Mouse (Mus musculus): ENCODE measurements around the gene Bud23. TPM values are rescaled to one million over a fixed set of nuclear protein-coding genes. Genes with fewer than 3 reads are reported as not detected.
"Not testable (repeated sequence)": the region's sequence is repeated elsewhere in the genome, so short reads cannot be mapped to it uniquely, and the experiment has no call there.

Bud23 gene
- total and polyA plus RNA-seq, 2 experiments from 2014 or later = 69.6 to 72.1 TPM

DNA sequence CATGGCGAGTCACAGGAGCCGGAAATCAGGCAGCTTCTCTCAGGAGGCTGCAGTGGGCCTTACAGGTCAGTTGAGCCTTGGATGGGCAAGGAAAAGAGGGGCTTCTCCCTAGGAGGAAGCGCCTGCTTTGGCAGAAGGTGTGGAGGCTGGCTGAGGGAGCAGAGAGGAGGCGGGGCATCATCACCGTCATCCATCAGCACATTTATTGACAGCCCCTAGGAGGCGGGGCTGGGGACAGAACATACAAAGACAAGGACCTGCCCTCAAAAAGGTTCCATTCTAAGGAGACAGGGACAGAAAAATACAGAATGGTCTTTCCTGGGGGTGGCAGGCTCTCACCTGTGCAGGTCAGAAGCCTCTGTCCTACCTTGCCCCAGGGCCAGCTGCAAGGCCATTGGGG is 8.0 kb upstream of the Bud23 start:
- H3K27me3 ChIP-seq (ENCODE audit: insufficient read depth, low read length) = no peaks in the 10 kb centered on the region
- no peak overlapping the region for H3K4me3 ChIP-seq (ENCODE audit: low read depth, low read length)
- WGBS = 72% methylated on average over 6 of the region's 6 CpGs
- H3K4me1 ChIP-seq (ENCODE audit: insufficient read depth) = peaks cover 5% of the 10 kb centered on the region; the same call in 1 of the 2 replicates
- no peak overlapping the region for H3K4me2 ChIP-seq (ENCODE audit: low read depth)
- no peak for TF ChIP-seq CTCF (IDR thresholded peaks at IDR 0.05; ENCODE audit: low read depth)
- DNase-seq (no peak), ATAC-seq (no peak)
- no peak overlapping the region for H3K27ac ChIP-seq (ENCODE audit: low read depth, low read length)
- H3K9ac ChIP-seq = no peak overlapping the region
- peaks cover 43% of the 10 kb centered on the region for H3K36me3 ChIP-seq (ENCODE audit: insufficient read depth)
- H3K9me3 ChIP-seq (ENCODE audit: low read length) = no peaks in the 10 kb centered on the region

DNA sequence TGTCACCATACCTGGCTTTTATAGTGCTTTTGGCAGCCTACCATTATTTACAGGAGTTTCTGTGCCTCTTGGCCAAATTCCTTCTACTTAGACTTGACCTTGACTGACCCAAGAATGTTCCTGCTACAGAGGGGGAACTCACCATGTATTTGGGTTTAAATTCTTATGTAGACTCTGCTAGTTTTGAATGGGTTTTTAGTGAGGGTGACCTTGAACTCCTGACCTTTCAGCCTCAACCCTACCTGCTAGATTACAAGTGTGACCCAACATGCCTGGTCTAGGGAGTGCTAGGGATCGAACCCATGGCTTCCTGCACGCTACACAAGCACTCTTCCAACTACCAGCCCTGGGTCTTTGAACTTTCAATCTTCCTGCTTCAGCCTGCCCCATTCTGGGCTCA is 7.3 kb upstream of the Bud23 start:
- no peak for DNase-seq
- no peak for ATAC-seq

DNA sequence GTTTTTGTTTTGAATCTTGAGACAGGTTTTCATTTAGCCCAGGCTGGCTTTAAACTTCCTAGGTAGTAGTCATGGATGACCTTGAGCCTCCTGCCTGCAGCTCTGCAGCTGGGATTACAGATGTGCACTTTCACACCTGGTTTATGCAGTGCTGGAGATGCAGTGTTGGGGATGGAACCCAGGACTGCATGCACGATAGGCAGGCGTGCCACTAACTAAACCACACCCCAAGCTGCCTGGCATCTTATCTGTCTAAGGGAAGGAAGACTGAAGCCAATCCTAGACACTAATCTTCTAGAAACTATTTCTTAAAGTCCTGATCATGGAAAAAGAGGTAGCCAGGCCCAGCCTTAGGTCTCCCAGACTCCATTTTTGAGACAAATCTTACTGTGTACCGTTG is 5.7 kb upstream of the Bud23 start:
- H3K36me3 ChIP-seq (ENCODE audit: insufficient read depth) = peaks cover 49% of the 10 kb centered on the region
- 0 out of 2 replicates have a peak, but pooled peaks cover 5% of the 10 kb centered on the region for H3K4me1 ChIP-seq (ENCODE audit: insufficient read depth)
- no peak overlapping the region for H3K4me3 ChIP-seq (ENCODE audit: low read depth, low read length)
- H3K27me3 ChIP-seq (ENCODE audit: insufficient read depth, low read length) = no peaks in the 10 kb centered on the region
- no peak for DNase-seq
- no peak overlapping the region for H3K4me2 ChIP-seq (ENCODE audit: low read depth)
- H3K27ac ChIP-seq (ENCODE audit: low read depth, low read length) = no peak overlapping the region
- no peak for TF ChIP-seq CTCF (IDR thresholded peaks at IDR 0.05; ENCODE audit: low read depth)
- WGBS = 88% methylated on average over 3 of the region's 3 CpGs
- H3K9me3 ChIP-seq (ENCODE audit: low read length) = no peaks in the 10 kb centered on the region
- no peak overlapping the region for H3K9ac ChIP-seq
- ATAC-seq = no peak

More for the DNA sequence above, 7.3 kb upstream of the Bud23 start:
- peaks cover 46% of the 10 kb centered on the region for H3K36me3 ChIP-seq (ENCODE audit: insufficient read depth)
- H3K27ac ChIP-seq (ENCODE audit: low read depth, low read length) = no peak overlapping the region
- 93% methylated on average over 2 of the region's 2 CpGs for WGBS
- no peaks in the 10 kb centered on the region for H3K9me3 ChIP-seq (ENCODE audit: low read length)
- H3K27me3 ChIP-seq (ENCODE audit: insufficient read depth, low read length) = no peaks in the 10 kb centered on the region
- no peak overlapping the region for H3K9ac ChIP-seq
- no peak overlapping the region for H3K4me3 ChIP-seq (ENCODE audit: low read depth, low read length)
- TF ChIP-seq CTCF (IDR thresholded peaks at IDR 0.05; ENCODE audit: low read depth) = no peak
- H3K4me2 ChIP-seq (ENCODE audit: low read depth) = no peak overlapping the region
- H3K4me1 ChIP-seq (ENCODE audit: insufficient read depth) = peaks cover 5% of the 10 kb centered on the region; the same call in 1 of the 2 replicates

DNA sequence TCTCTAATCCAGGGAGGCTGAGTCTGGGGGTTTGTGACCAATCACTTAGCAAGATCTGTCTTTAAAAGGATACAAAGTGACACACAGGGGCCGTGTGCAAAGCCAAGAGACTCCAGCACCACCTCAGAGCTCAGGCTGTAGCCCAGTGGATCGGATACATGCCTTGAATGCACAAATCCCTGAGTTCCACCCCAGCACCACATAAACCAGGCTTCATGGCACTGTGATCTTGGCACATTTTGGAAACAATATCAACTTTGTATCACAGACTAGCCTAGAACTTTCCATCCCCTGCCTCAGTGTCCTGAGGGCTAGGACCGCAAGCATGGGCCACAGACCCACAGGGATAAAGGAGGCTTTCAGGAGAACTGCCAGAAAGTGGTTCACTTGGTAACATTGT is 1.2 kb upstream of the Bud23 start:
- TF ChIP-seq CTCF (IDR thresholded peaks at IDR 0.05; ENCODE audit: low read depth) = no peak
- Histone ChIP-seq H3K9me3 (ENCODE audit: low read length) (no peaks in the 10 kb centered on the region), H3K27ac (ENCODE audit: low read depth, low read length) (no peak overlapping the region), H3K4me2 (ENCODE audit: low read depth) (no peak overlapping the region), H3K4me3 (ENCODE audit: low read depth, low read length) (no peak overlapping the region), H3K4me1 (ENCODE audit: insufficient read depth) (peaks cover 15% of the 10 kb centered on the region), H3K27me3 (ENCODE audit: insufficient read depth, low read length) (no peaks in the 10 kb centered on the region), H3K36me3 (ENCODE audit: insufficient read depth) (peaks cover 18% of the 10 kb centered on the region), H3K9ac (no peak overlapping the region)
- 94% methylated on average over 3 of the region's 3 CpGs for WGBS
- no peak for ATAC-seq
- no peak for DNase-seq

DNA sequence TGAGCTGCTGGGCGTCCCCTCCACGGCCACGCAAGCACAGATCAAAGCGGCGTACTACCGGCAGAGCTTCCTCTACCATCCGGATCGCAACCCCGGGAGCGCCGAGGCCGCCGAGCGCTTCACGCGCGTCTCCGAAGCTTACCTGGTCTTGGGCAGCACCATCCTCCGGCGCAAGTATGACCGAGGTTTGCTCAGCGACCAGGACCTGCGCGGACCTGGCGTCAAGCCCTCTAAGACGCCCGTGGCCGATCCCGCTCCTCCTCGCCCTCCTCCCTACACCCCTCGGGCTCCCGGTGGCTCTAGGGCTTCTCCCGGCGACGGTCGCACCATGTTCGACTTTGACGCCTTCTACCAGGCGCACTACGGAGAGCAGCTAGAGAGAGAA is 385 bp downstream of the Bud23 start:
- no peak for TF ChIP-seq CTCF (IDR thresholded peaks at IDR 0.05; ENCODE audit: low read depth)
- peaks cover 15% of the 10 kb centered on the region for H3K4me1 ChIP-seq (ENCODE audit: insufficient read depth)
- peaks cover 31% of the 10 kb centered on the region for H3K36me3 ChIP-seq (ENCODE audit: insufficient read depth)
- peak overlapping the region; percentile 94 for H3K4me2 ChIP-seq (ENCODE audit: low read depth)
- H3K4me3 ChIP-seq (ENCODE audit: low read depth, low read length) = peak overlapping the region; percentile 74
- 1% methylated on average over 40 of the region's 40 CpGs for WGBS
- DNase-seq (no peak), ATAC-seq (peak; percentile 50)
- no peaks in the 10 kb centered on the region for H3K27me3 ChIP-seq (ENCODE audit: insufficient read depth, low read length)
- no peaks in the 10 kb centered on the region for H3K9me3 ChIP-seq (ENCODE audit: low read length)
- H3K27ac ChIP-seq (ENCODE audit: low read depth, low read length) = peak overlapping the region; percentile 67
- peak overlapping the region; percentile 82 for H3K9ac ChIP-seq

DNA sequence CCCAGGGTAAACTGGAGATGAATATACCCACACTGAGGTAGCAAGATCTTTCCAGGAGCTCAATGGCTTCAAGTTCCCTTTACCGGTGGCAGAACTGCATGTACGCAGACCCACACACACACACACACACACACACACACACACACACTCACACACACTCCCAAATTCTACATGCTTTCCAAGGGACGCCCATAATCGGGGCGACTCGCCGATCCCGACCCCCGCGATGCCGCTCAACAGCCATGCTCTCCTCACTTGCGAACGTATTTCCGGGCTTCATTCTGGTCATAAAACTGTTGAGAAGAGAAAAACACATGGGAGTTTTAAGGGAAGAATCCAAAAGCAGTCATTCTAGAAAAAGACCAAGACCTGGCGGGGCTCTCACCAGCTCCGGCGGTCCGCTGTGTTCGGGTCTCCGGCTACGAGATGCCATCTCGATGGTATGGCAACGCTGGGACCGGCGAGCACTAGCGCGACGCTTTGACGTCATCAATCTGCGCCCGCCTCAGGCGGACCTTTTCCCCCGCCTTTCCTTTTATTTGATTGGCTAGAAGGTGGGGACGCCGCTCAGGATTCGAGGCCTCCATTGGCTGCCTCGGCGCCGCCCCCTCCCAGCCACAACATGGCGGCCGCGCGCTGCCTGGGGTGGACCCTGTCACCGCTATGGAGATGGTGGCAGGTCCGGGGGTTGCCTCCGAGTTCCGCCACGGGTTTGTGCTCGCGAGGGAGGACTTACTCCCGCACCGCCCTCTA is 954 bp downstream of the Bud23 start, which contains the start of gene Dnajc30:
Dnajc30 (plus strand) TSS at position 574 of the 753 bp plus-strand sequence.
- Histone ChIP-seq H3K4me3 (ENCODE audit: low read depth, low read length) (peak within 1 kb of the TSS; percentile 74), H3K4me1 (ENCODE audit: insufficient read depth) (peaks cover 15% of the 10 kb centered on the region), H3K9me3 (ENCODE audit: low read length) (no peaks in the 10 kb centered on the region), H3K27me3 (ENCODE audit: insufficient read depth, low read length) (no peaks in the 10 kb centered on the region), H3K36me3 (ENCODE audit: insufficient read depth) (peaks cover 37% of the 10 kb centered on the region), H3K27ac (ENCODE audit: low read depth, low read length) (peak within 1 kb of the TSS; percentile 67), H3K4me2 (ENCODE audit: low read depth) (peak within 1 kb of the TSS; percentile 94), H3K9ac (peak within 1 kb of the TSS; percentile 82)
- DNase-seq = peak; percentile 98
- WGBS = 2% methylated on average over 52 of the region's 52 CpGs
- peak; percentile 99 for ATAC-seq
- TF ChIP-seq CTCF (IDR thresholded peaks at IDR 0.05; ENCODE audit: low read depth) = no peak

DNA sequence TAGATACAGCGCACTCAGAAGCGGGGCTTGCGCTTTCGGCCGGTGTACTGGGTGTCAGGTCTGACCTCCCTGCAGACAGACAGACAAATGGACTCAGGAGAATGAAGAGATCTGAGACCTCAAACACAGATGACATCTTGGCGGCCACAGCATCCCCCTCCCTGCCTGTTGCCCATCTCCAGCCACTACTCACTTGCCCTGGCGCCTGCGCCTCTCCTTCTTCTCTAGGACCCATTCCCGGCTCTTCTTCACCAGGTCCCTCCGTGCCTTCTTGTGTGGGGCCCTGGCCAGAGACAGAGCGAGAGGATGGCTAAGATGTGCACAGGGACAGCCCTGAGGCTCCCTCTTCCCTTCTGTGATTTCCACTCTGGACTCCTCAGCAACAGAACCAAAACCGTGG is 11.4 kb downstream of the Bud23 start:
- Histone ChIP-seq H3K9me3 (ENCODE audit: low read length) (no peaks in the 10 kb centered on the region), H3K4me1 (ENCODE audit: insufficient read depth) (no peaks in the 10 kb centered on the region), H3K9ac (no peak overlapping the region), H3K27ac (ENCODE audit: low read depth, low read length) (no peak overlapping the region), H3K4me3 (ENCODE audit: low read depth, low read length) (no peak overlapping the region), H3K36me3 (ENCODE audit: insufficient read depth) (peaks cover 56% of the 10 kb centered on the region), H3K27me3 (ENCODE audit: insufficient read depth, low read length) (no peaks in the 10 kb centered on the region), H3K4me2 (ENCODE audit: low read depth) (no peak overlapping the region)
- ATAC-seq = no peak
- DNase-seq = no peak
- 91% methylated on average over 12 of the region's 12 CpGs for WGBS
- no peak for TF ChIP-seq CTCF (IDR thresholded peaks at IDR 0.05; ENCODE audit: low read depth)

DNA sequence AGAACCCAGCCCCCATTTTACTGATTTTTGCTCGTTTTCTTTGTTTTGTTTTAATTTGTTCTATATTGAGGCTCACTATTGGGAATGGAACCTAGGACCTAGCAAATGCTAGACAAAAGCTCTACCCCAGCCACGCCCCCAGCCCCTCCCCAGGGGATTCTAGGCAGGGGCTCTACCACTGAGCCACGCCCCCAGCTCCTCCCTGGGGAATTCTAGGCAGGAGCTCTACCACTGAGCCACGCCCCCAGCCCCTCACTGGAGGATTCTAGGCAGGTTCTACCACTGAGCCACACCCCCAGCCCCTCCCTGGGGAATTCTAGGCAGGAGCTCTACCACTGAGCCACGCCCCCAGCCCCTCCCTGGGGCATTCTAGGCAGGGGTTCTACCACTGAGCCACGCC is 15.5 kb downstream of the Bud23 start:
- WGBS = 95% methylated on average over 6 of the region's 6 CpGs
- not testable (repeated sequence) for H3K27me3 ChIP-seq (ENCODE audit: insufficient read depth, low read length); H3K9me3 ChIP-seq (ENCODE audit: low read length); ATAC-seq; H3K4me2 ChIP-seq (ENCODE audit: low read depth); H3K4me1 ChIP-seq (ENCODE audit: insufficient read depth); H3K9ac ChIP-seq; H3K4me3 ChIP-seq (ENCODE audit: low read depth, low read length); H3K27ac ChIP-seq (ENCODE audit: low read depth, low read length); DNase-seq
- peaks cover 32% of the 10 kb centered on the region for H3K36me3 ChIP-seq (ENCODE audit: insufficient read depth)
